Mouse (Mus musculus): ENCODE results near the gene Ltb. TPM values are rescaled to one million over a fixed set of nuclear protein-coding genes. Genes with fewer than 3 reads are reported as not detected.
"Not testable (repeated sequence)": the region's sequence is repeated elsewhere in the genome, so short reads cannot be mapped to it uniquely, and the experiment has no call there.

Ltb gene
- polyA plus RNA-seq, 1 experiment, result 1.1 TPM

DNA sequence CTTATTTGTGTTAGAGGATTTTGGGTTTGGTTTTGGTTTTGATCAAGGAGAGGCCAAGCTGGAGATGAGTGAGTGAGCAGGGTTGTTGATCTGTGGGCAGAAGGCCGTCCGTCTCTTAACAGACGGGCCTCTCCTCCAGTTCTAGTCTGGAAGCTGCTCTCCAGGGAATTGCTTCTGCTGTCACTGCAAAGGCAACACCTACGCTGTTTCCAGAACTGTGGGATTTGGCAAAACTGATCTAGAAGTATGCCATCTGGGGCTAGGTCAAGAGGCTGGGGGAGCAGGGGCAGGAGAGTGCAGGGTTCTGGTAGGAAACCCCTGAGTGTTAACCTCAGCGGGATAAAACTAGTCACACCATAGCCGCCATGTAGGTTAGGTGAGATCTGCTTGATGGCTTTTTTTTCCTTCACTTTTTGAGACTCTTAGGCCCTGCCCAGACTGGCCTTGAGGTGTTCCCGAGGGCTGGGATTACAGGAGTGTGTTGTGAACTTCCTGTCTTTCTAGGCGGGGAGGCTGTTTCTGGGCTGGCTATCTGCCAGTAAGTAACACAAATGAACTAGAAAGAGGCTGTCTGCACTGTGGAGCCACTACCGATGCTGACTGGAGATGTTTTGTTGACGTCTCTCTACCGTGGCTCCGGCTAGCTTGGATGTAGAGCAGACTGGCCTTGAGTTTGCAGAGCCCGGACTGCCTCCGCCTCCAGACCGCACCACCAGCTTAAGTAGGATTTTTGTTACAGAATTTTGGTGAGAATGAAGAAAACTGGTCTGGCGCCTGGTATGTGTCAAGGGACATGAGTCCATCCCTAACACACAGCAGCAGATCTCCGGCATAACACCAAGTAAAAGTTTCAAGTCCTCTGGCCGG is 39.1 kb downstream of the Ltb start, which contains the start of gene Atp6v1g2:
Atp6v1g2 (plus strand) TSS at position 547 of the 867 bp plus-strand sequence.
- peak; percentile 25 for DNase-seq (ENCODE audit: low read depth)
- TF ChIP-seq POLR2A (IDR thresholded peaks at IDR 0.05; ENCODE audit: borderline replicate concordance, extremely low read depth, insufficient read depth, insufficient read length, poor library complexity, severe bottlenecking), result no peak
- no peak for TF ChIP-seq CTCF (IDR thresholded peaks at IDR 0.05; ENCODE audit: borderline replicate concordance, extremely low read depth, insufficient read depth, insufficient read length)

GRCm38 (mm10) chr17:35234090-35234489 is 39.9 kb downstream of the Ltb start:
- not testable (repeated sequence) for DNase-seq (ENCODE audit: low read depth)

DNA sequence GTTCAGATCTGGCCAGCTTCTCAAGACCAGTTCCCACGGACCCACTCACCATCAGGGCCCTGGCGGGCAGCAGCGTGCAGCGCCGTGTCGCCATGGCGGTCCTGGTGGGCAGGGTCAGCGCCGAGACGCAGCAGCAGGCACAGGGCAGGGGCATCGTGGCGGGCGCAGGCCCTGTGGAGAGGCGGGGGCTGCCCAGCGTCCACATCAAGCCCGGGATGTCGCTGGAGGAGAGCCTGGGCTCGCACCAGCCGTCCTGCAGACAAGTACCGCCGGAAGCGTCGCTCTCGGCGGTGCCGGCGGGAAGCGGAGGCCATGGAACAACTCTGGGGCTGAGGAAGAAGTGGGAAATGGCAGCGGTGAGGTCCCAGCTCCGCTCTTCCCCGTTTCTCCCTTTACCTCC is 40.7 kb downstream of the Ltb start:
- DNase-seq (ENCODE audit: low read depth), result peak; percentile 54
- TF ChIP-seq POLR2A (IDR thresholded peaks at IDR 0.05; ENCODE audit: borderline replicate concordance, extremely low read depth, insufficient read depth, insufficient read length, poor library complexity, severe bottlenecking), result no peak
- no peak for TF ChIP-seq CTCF (IDR thresholded peaks at IDR 0.05; ENCODE audit: borderline replicate concordance, extremely low read depth, insufficient read depth, insufficient read length)

GRCm38 (mm10) chr17:35235614-35236389 is 41.6 kb downstream of the Ltb start, which contains the start of gene Nfkbil1:
Gene Nfkbil1 (minus strand): TSS chr17:35235792.
- peak; percentile 98 for DNase-seq (ENCODE audit: low read depth)

GRCm38 (mm10) chr17:35236390-35236746 is 42.1 kb downstream of the Ltb start:
- TF ChIP-seq POLR2A (IDR thresholded peaks at IDR 0.05; ENCODE audit: borderline replicate concordance, extremely low read depth, insufficient read depth, insufficient read length, poor library complexity, severe bottlenecking) (peak; percentile 28; the same call in 1 of the 2 replicates), CTCF (IDR thresholded peaks at IDR 0.05; ENCODE audit: borderline replicate concordance, extremely low read depth, insufficient read depth, insufficient read length) (peak; percentile 98)
- peak; percentile 95 for DNase-seq (ENCODE audit: low read depth)

More at GRCm38 (mm10) chr17:35235614-35236389, 41.6 kb downstream of the Ltb start, which contains the start of gene Nfkbil1:
- no peak for TF ChIP-seq CTCF (IDR thresholded peaks at IDR 0.05; ENCODE audit: borderline replicate concordance, extremely low read depth, insufficient read depth, insufficient read length)
- no peak for TF ChIP-seq POLR2A (IDR thresholded peaks at IDR 0.05; ENCODE audit: borderline replicate concordance, extremely low read depth, insufficient read depth, insufficient read length, poor library complexity, severe bottlenecking)

DNA sequence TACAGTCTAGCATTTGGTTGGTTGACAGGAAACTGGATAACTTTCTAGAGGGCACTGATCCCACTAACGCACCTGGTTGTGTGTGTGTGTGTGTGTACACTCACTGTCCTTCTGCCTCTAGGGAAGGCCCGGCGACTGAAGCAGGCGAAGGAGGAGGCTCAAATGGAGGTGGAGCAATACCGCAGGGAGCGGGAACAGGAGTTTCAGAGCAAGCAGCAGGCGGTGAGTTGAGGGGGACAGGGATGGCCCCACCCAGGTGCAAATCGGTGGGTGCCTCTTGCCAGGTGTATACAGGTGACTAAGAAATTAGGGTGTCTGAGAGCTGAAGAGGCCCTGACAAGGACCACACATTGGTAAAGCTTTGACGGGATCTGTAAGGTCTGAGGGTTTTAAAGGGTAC is 42.8 kb downstream of the Ltb start:
- TF ChIP-seq CTCF (IDR thresholded peaks at IDR 0.05; ENCODE audit: borderline replicate concordance, extremely low read depth, insufficient read depth, insufficient read length) (no peak), POLR2A (IDR thresholded peaks at IDR 0.05; ENCODE audit: borderline replicate concordance, extremely low read depth, insufficient read depth, insufficient read length, poor library complexity, severe bottlenecking) (no peak)
- DNase-seq (ENCODE audit: low read depth), result no peak

GRCm38 (mm10) chr17:35237504-35237903 is 43.3 kb downstream of the Ltb start:
- no peak for DNase-seq (ENCODE audit: low read depth)
- TF ChIP-seq POLR2A (IDR thresholded peaks at IDR 0.05; ENCODE audit: borderline replicate concordance, extremely low read depth, insufficient read depth, insufficient read length, poor library complexity, severe bottlenecking) (no peak), CTCF (IDR thresholded peaks at IDR 0.05; ENCODE audit: borderline replicate concordance, extremely low read depth, insufficient read depth, insufficient read length) (no peak)

DNA sequence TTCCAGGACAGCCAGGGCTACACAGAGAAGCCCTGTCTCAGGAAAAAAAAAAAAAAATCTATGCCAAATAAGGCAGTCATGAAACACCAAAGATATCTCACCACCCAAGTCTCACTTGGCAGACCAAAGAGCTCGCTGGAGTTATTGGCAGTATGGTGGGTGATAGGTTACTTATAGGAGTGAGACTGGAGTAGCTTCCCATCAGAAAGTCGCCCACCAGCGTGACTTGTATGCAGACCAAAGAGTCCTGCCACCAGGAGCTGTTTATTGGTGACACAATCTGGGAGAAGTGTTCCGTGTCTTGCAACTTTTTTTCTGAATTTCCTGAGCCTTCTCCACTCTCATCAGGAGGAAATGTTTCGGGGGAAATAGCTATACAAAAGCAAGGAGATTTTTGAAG is 45.5 kb downstream of the Ltb start:
- DNase-seq (ENCODE audit: low read depth), result no peak
- no peak for TF ChIP-seq POLR2A (IDR thresholded peaks at IDR 0.05; ENCODE audit: borderline replicate concordance, extremely low read depth, insufficient read depth, insufficient read length, poor library complexity, severe bottlenecking)
- no peak for TF ChIP-seq CTCF (IDR thresholded peaks at IDR 0.05; ENCODE audit: borderline replicate concordance, extremely low read depth, insufficient read depth, insufficient read length)

DNA sequence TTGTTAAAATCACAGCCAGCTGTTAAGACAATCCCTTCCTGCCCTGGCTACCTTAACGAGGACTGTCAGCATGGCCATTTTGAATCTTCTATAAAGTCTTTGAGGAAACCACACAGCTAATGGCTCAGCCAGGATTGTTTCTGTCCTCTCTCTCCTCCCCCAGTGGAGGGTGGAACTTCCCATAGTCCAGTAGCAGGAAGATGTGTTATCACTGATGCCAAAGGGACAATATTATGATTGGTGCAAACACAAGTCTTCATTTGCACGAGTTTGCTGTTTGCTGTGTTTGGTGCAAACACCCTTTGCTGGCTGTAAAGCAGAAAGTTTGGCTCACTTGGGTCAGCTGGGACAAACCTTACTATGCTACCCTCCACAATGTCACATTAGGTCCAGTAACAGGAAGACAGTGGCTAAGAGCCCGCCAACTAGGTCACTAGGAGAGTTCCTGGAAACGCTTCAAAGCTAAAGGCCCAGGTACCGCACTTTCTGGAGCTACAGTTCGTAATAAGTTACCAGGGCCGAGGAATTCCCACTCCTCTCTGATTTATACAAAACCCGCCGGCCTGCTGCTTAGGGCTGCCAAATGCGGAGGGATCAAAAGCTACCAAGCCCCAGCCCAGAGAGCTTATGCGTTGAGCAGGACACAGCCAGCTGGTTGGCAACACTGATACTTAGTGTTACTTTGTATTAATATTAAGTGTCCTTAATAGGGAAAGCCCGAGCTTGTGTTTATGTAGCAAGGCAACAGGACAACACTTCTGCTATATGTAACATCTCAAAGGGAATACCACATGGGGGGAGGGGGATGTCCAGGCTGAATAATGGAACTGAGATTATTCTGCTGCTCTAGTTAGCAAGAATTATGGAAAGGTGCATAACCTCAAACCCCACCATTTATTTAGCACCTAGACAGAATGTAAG is 46.4 kb downstream of the Ltb start:
- TF ChIP-seq CTCF (IDR thresholded peaks at IDR 0.05; ENCODE audit: borderline replicate concordance, extremely low read depth, insufficient read depth, insufficient read length), result no peak
- TF ChIP-seq POLR2A (IDR thresholded peaks at IDR 0.05; ENCODE audit: borderline replicate concordance, extremely low read depth, insufficient read depth, insufficient read length, poor library complexity, severe bottlenecking), result no peak
- DNase-seq (ENCODE audit: low read depth), result no peak

DNA sequence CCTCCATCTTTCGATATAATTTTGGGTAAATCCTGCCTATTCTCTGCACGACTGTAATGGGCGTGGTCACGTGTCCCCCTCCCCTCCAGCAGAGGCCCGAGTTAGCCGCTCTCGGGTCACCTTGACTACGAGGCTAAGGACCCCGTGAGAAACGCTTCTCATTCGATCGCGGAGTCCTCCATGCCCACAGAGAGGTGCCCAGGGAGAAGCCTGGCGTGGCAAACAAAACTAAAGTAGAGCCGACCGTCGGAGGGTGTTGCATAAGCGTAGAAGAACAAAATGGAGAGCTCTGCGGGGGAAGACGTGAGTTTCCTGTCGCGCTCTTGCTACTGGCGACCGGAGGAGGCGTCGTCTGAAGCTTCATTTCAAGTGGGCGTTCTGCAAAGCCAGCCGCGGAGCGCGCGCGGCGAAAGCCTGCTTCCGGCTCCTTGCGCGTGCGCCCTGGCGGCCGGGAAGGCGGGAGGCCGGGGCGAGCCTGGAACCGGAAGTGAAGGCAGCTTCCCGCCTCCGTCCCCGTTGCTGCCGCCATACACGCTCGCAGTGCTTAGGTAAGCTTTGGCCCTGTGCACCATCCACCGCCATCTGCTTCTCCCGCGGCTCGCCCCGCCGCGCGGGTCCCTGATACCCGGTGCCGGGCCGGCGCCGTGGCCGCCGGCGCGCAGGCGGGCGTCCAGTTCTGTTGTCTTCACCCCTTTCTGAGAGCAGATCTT is 47.2 kb downstream of the Ltb start, which contains the start of gene Ddx39b:
Ddx39b (plus strand) TSS at position 442 of the 710 bp plus-strand sequence.
- DNase-seq (ENCODE audit: low read depth), result peak; percentile 99
- TF ChIP-seq POLR2A (IDR thresholded peaks at IDR 0.05; ENCODE audit: borderline replicate concordance, extremely low read depth, insufficient read depth, insufficient read length, poor library complexity, severe bottlenecking) (peak; percentile 61), CTCF (IDR thresholded peaks at IDR 0.05; ENCODE audit: borderline replicate concordance, extremely low read depth, insufficient read depth, insufficient read length) (no peak)

All from brain, embryonic 14.5 days (tissue).